ENCODE assay signal across 8 mouse cellular contexts in the genomic region with DNA sequence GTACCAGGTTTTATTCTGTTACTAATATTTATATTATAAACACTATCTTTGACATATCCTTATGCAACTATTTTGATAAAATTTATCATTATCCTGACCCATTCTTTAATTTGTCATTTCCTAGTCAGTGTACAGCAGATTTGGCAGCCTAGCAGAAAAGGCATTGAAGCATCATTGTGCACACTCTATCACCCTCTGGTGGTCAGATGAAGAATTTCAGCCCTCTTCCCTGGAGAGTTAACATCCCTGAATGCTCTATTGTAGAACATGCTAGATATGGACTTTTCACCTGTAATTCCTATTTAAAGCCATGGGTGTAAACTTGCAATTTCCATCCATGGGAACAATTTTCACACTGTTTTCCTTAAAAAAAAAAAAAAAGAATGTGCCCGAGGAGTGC.
DNase-seq lines count a peak whose midpoint lies in the region; ATAC-seq and TF ChIP-seq lines count a peak whose summit lies in the region.

No protein-coding gene starts in this region.

- H3K4me1 ChIP-seq in CH12.LX (ENCODE audit: control insufficient read depth in 1 of 2, insufficient read depth in 2 of 2): no peaks in the 10 kb centered on the region
- H3K4me1 ChIP-seq in forebrain, postnatal 0 days (ENCODE audit: insufficient read depth): no peaks in the 10 kb centered on the region
- no peaks in the 10 kb centered on the region for H3K4me1 ChIP-seq in midbrain, embryonic 10.5 days

- peaks cover 39% of the 10 kb centered on the region for H3K9me3 ChIP-seq in CH12.LX (replicated peaks; ENCODE audit: low read length)
- no peaks in the 10 kb centered on the region for H3K9me3 ChIP-seq in forebrain, postnatal 0 days (ENCODE audit: low read length)
- no peaks in the 10 kb centered on the region for H3K9me3 ChIP-seq in midbrain, embryonic 10.5 days (replicated peaks)

- H3K36me3 ChIP-seq in CH12.LX (replicated peaks in 1 of 2; ENCODE audit: control insufficient read depth in 1 of 2, insufficient read depth in 1 of 2, low read length in 1 of 2): no peaks in the 10 kb centered on the region
- no peaks in the 10 kb centered on the region for H3K36me3 ChIP-seq in forebrain, postnatal 0 days (ENCODE audit: insufficient read depth)
- no peaks in the 10 kb centered on the region for H3K36me3 ChIP-seq in midbrain, embryonic 10.5 days

- in situ Hi-C loops in CH12.LX (cut with MboI; ENCODE audit: low pct_ligation_motif_present, low pct_unique_long_range_greater_than_20kb, low sequenced_read_pairs): no loop called here

- no peaks in the 10 kb centered on the region for H3K27me3 ChIP-seq in CH12.LX (replicated peaks)
- H3K27me3 ChIP-seq in forebrain, postnatal 0 days (ENCODE audit: insufficient read depth, low read length): no peaks in the 10 kb centered on the region
- H3K27me3 ChIP-seq in midbrain, embryonic 10.5 days (ENCODE audit: low read depth, poor library complexity, severe bottlenecking): no peaks in the 10 kb centered on the region

- H3K4me2 ChIP-seq in CH12.LX (ENCODE audit: insufficient read depth, low read depth, poor library complexity, severe bottlenecking): no peak overlapping the region
- no peak overlapping the region for H3K4me2 ChIP-seq in forebrain, postnatal 0 days (ENCODE audit: low read depth)

- TF ChIP-seq RAD21 in CH12.LX (IDR thresholded peaks at IDR 0.05; ENCODE audit: low read depth, low read length): peak; percentile 11

- 86% methylated on average over 1 of the region's 1 CpGs for WGBS in forebrain, postnatal 0 days
- WGBS in midbrain, embryonic 10.5 days: 85% methylated on average over 1 of the region's 1 CpGs

- no peaks in the 10 kb centered on the region for H3K79me2 ChIP-seq in CH12.LX (replicated peaks; ENCODE audit: control insufficient read depth, extremely low read depth, insufficient read depth, poor library complexity, severe bottlenecking)

- no peak overlapping the region for H3K9ac ChIP-seq in CH12.LX (ENCODE audit: insufficient read depth, low read depth)
- no peak overlapping the region for H3K9ac ChIP-seq in forebrain, postnatal 0 days

- TF ChIP-seq POLR2A in CH12.LX (IDR thresholded peaks at IDR 0.05; ENCODE audit: low read depth, low read length): no peak

- DNase-seq in gastrocnemius, postnatal 14 days: peak; percentile 16
- no peak for DNase-seq in gastrocnemius, postnatal 36 days
- no peak for DNase-seq in CH12.LX (ENCODE audit: extremely low read depth)
- peak; percentile 44 for DNase-seq in cerebellum, adult 11-12 months
- DNase-seq in forebrain, postnatal 0 days: peak; percentile 81
- peak; percentile 77 for DNase-seq in layer of hippocampus, adult 9-10 months (ENCODE audit: low spot score)
- peak; percentile 17 for DNase-seq in midbrain, embryonic 10.5 days (ENCODE audit: low spot score)
- DNase-seq in spleen, adult 18-20 months: no peak

- intact Hi-C loops in gastrocnemius, postnatal 14 days (cut with DNase I; ENCODE audit: low total_unique reads): no loop called here
- intact Hi-C loops in gastrocnemius, postnatal 36 days (cut with DNase I): loop anchor here (10.0 kb wide), 1 partner anchor 664 kb away; no protein-coding TSS in a partner anchor

- no peak overlapping the region for H3K4me3 ChIP-seq in CH12.LX (replicated peaks in 1 of 3; ENCODE audit: low read depth in 2 of 3, low read length in 2 of 3, poor library complexity in 1 of 3)
- H3K4me3 ChIP-seq in forebrain, postnatal 0 days (ENCODE audit: low read depth, low read length): no peak overlapping the region
- no peak overlapping the region for H3K4me3 ChIP-seq in midbrain, embryonic 10.5 days

- peak; percentile 71; the same call in 1 of the 2 replicates for ATAC-seq in forebrain, postnatal 0 days

- no peak for TF ChIP-seq EP300 in CH12.LX (IDR thresholded peaks at IDR 0.05; ENCODE audit: low read length)

- dilution Hi-C loops in CH12.LX (cut with MboI; ENCODE audit: extremely low pct_ligation_motif_present, extremely low pct_unique_long_range_greater_than_20kb, low sequenced_read_pairs): no loop called here

- no peak overlapping the region for H3K27ac ChIP-seq in CH12.LX (ENCODE audit: insufficient read depth, low read depth)
- H3K27ac ChIP-seq in forebrain, postnatal 0 days (ENCODE audit: low read depth, low read length): no peak overlapping the region
- H3K27ac ChIP-seq in midbrain, embryonic 10.5 days (replicated peaks): no peak overlapping the region

- TF ChIP-seq CTCF in CH12.LX (conservative IDR thresholded peaks at IDR 0.05 in 1 of 2, IDR thresholded peaks at IDR 0.05 in 1 of 2; ENCODE audit: low read depth in 2 of 2, low read length in 2 of 2): peak; percentile 24 to 37; a peak in 2 of 4 replicates
- peak; percentile 93 for TF ChIP-seq CTCF in forebrain, postnatal 0 days (IDR thresholded peaks at IDR 0.05; ENCODE audit: low read depth)

TF ChIP-seq in CH12.LX, 34 proteins besides CTCF, POLR2A, EP300 and RAD21:
- TF ChIP-seq PAX5 (IDR thresholded peaks at IDR 0.05; ENCODE audit: low read length) (no peak), JUN (IDR thresholded peaks at IDR 0.05; ENCODE audit: insufficient read depth, low read depth, low read length) (no peak), MYC (IDR thresholded peaks at IDR 0.05; ENCODE audit: low read depth, low read length) (no peak), MAFK (IDR thresholded peaks at IDR 0.05; ENCODE audit: insufficient replicate concordance, low read length) (no peak), CHD2 (IDR thresholded peaks at IDR 0.05; ENCODE audit: low read length) (no peak), ELF1 (IDR thresholded peaks at IDR 0.05; ENCODE audit: low read depth, low read length) (no peak), KAT2A (IDR thresholded peaks at IDR 0.05; ENCODE audit: insufficient replicate concordance, low read length) (no peak), SMC3 (IDR thresholded peaks at IDR 0.05; ENCODE audit: low read depth, low read length) (no peak; the same call in 1 of the 2 replicates), MAZ (IDR thresholded peaks at IDR 0.05; ENCODE audit: low read depth, low read length) (no peak), SIN3A (IDR thresholded peaks at IDR 0.05; ENCODE audit: low read length) (no peak), MEF2A (IDR thresholded peaks at IDR 0.05; ENCODE audit: borderline replicate concordance, low read depth, low read length) (no peak), NRF1 (IDR thresholded peaks at IDR 0.05; ENCODE audit: low read depth, low read length) (no peak), GABPA (IDR thresholded peaks at IDR 0.05; ENCODE audit: insufficient replicate concordance, low read depth, low read length) (no peak), MXI1 (IDR thresholded peaks at IDR 0.05; ENCODE audit: low read depth, low read length) (no peak), POLR2AphosphoS2 (IDR thresholded peaks at IDR 0.05; ENCODE audit: low read depth, low read length) (no peak), TCF12 (IDR thresholded peaks at IDR 0.05; ENCODE audit: low read depth, low read length) (no peak), BHLHE40 (IDR thresholded peaks at IDR 0.05; ENCODE audit: low read depth, low read length) (no peak)

Comparison
In these comparisons a context has a peak if more than half of its experiments do, and no peak if none do; other contexts are left out.
1. DNase-seq: peak in gastrocnemius, postnatal 14 days (single experiment), cerebellum, adult 11-12 months (single experiment), forebrain, postnatal 0 days (single experiment), layer of hippocampus, adult 9-10 months (single experiment) and midbrain, embryonic 10.5 days (single experiment); none in gastrocnemius, postnatal 36 days (0 of 2), CH12.LX (single experiment) and spleen, adult 18-20 months (0 of 2).